ENCODE assay signal across 30 mouse cellular contexts in genomic region chr11:115085064-115085463, GRCm38 (mm10). TPM values are rescaled to one million over a fixed set of nuclear protein-coding genes. Genes with fewer than 3 reads are reported as not detected.
"Had no signal": no experiment of that assay in that cellular context is flagged by ENCODE, and none has a peak within 500 bp of the region (broad histone marks: within the 10 kb centered on the region; RNA-seq: fewer than 3 reads in every experiment).

No protein-coding gene starts in this region.

- H3K4me1 ChIP-seq: liver, embryonic 12.5 days; liver, embryonic 15.5 days; lung, embryonic 15.5 days had no signal

- H3K36me3 ChIP-seq: limb, embryonic 10.5 days; limb, embryonic 13.5 days; liver, embryonic 12.5 days; liver, embryonic 15.5 days; lung, embryonic 15.5 days; neural tube, embryonic 13.5 days had no signal

- H3K4me3 ChIP-seq: limb, embryonic 10.5 days; limb, embryonic 13.5 days; liver, embryonic 12.5 days; liver, embryonic 15.5 days; lung, embryonic 15.5 days; neural tube, embryonic 13.5 days had no signal

- H3K27ac ChIP-seq: limb, embryonic 10.5 days; limb, embryonic 13.5 days; liver, embryonic 12.5 days; liver, embryonic 15.5 days; lung, embryonic 15.5 days; neural tube, embryonic 13.5 days; stomach, postnatal 0 days had no signal

- DNase-seq: kidney, adult 18-20 months; kidney, adult 9 months; kidney, postnatal 14 days; kidney, postnatal 4 days; layer of hippocampus, adult 9-11 months; liver; lung, adult 18-20 months; lung, postnatal 14 days; lung, postnatal 4 days; thymus, adult 2 months; thymus, postnatal 14 days; thymus, postnatal 4 days had no signal

- H3K9me3 ChIP-seq: limb, embryonic 10.5 days; limb, embryonic 13.5 days; liver, embryonic 12.5 days; liver, embryonic 15.5 days; lung, embryonic 15.5 days; neural tube, embryonic 13.5 days had no signal

- ATAC-seq: inflammation-experienced regulatory T-cells, adult 6 months; liver, embryonic 12.5 days had no signal

- H3K4me2 ChIP-seq: limb, embryonic 13.5 days; liver, embryonic 12.5 days; liver, embryonic 15.5 days; lung, embryonic 15.5 days; neural tube, embryonic 13.5 days had no signal

- H3K9ac ChIP-seq: limb, embryonic 13.5 days; liver, embryonic 12.5 days; liver, embryonic 15.5 days; lung, embryonic 15.5 days; neural tube, embryonic 13.5 days had no signal

RNA-seq across cellular contexts. Expression of gene Cd300e, which starts 23.1 kb away (rescaled TPM):
- total RNA-seq: layer of hippocampus, adult 18-20 months; layer of hippocampus, postnatal 25 days; left cerebral cortex, adult 18-20 months; left cerebral cortex, postnatal 25 days; megakaryocyte-erythroid progenitor cell, adult 5-6 weeks had no signal
- polyA plus RNA-seq: kidney, embryonic 16.5 days; limb, embryonic 10.5 days; neural tube, embryonic 13.5 days; stomach, postnatal 0 days had no signal

RNA-seq across cellular contexts. Expression of gene Cd300ld3, which starts 36.9 kb away (rescaled TPM):
- polyA plus RNA-seq: inflammation-experienced regulatory T-cells, adult 6 months; kidney, embryonic 16.5 days; limb, embryonic 10.5 days; limb, embryonic 13.5 days; liver, embryonic 15.5 days; lung, embryonic 15.5 days; midbrain, embryonic 16.5 days; neural tube, embryonic 13.5 days; stomach, embryonic 14.5 days; stomach, postnatal 0 days had no signal

RNA-seq across cellular contexts. Expression of gene Cd300ld5, which starts 47.5 kb away (rescaled TPM):
- total RNA-seq: megakaryocyte progenitor cell, adult 5-6 weeks; neutrophil, adult 5-6 weeks had no signal
- polyA plus RNA-seq: inflammation-experienced regulatory T-cells, adult 6 months; kidney, embryonic 16.5 days; limb, embryonic 10.5 days; limb, embryonic 13.5 days; liver, embryonic 12.5 days; liver, embryonic 15.5 days; lung, embryonic 15.5 days; midbrain, embryonic 16.5 days; neural tube, embryonic 13.5 days; stomach, embryonic 14.5 days; stomach, postnatal 0 days had no signal
